Mouse (Mus musculus): ENCODE measurements at regions not wholly inside any gene's neighbourhood (a gene's known extent, or its start where the extent isn't known, plus 50 kb on each side); places are given as distances from the start of the nearest gene placed in this dataset.

- no peak for TF ChIP-seq CTCF (IDR thresholded peaks at IDR 0.05; ENCODE audit: borderline replicate concordance, insufficient read depth, low read length)
- TF ChIP-seq POLR2A (IDR thresholded peaks at IDR 0.05; ENCODE audit: low read depth, low read length), result no peak
Observed at GRCm38 (mm10) chr15:27013906-27014658, 118.7 kb upstream of the Fbxl7 start.

Measured in embryonic fibroblast, embryonic 13.5 days (primary cell).